Mouse (Mus musculus): ENCODE data around the gene Mdm2. TPM values are rescaled to one million over a fixed set of nuclear protein-coding genes. Genes with fewer than 3 reads are reported as not detected.
"Not testable (repeated sequence)": the region's sequence is repeated elsewhere in the genome, so short reads cannot be mapped to it uniquely, and the experiment has no call there.

Gene Mdm2
- 10 to 100 TPM; 47.3 to 54.7 TPM for polyA plus RNA-seq (2017; shearing (Covaris generic))

- peak; percentile 89 for ATAC-seq
Measured at GRCm38 (mm10) chr10:117710604-117711141, at the start of gene Mdm2. Gene Mdm2, minus strand, starts transcription at chr10:117710758.

DNA sequence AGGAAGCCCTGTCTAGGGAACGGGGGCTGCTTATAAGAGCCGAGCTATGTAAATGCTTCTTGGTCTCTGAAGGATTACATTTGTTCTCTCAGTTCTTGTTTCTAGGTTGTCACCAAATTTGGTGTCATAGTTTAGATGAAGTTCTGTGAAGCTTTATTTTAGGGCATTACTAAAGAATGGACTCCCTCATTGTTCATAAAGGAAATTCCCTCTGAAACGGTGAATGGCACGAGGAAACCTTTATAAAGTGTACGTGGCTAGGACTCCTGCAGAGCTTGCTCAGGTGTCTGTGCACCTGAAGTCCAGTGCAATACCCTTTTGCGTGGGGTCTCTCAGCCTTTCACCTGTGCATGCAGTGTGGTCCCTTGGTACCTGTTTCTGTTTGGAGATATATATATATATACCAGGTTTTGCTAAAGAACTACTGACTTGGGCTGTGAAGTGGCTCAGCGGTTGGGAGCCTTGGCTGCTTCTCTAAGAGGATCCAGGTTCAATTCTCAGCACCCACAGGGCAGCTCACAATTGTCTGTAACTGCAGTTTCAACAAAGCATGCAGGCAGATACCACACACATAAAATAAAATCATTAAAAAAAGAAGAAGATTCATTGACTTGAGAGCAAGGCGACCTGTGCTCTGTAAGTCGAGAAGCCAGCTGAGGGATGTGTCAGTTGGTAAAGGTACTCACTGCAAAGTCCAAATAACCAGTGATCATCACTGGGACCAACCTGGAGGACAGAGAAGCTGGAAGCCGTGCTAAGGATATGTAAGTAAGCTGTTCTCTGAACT is 49.5 kb upstream of the Mdm2 start:
- no peak for ATAC-seq

GRCm38 (mm10) chr10:117758749-117759727 is 48.5 kb upstream of the Mdm2 start:
- ATAC-seq = no peak

- ATAC-seq = not testable (repeated sequence)
Measured at GRCm38 (mm10) chr10:117758344-117758743, 47.8 kb upstream of the Mdm2 start.

DNA sequence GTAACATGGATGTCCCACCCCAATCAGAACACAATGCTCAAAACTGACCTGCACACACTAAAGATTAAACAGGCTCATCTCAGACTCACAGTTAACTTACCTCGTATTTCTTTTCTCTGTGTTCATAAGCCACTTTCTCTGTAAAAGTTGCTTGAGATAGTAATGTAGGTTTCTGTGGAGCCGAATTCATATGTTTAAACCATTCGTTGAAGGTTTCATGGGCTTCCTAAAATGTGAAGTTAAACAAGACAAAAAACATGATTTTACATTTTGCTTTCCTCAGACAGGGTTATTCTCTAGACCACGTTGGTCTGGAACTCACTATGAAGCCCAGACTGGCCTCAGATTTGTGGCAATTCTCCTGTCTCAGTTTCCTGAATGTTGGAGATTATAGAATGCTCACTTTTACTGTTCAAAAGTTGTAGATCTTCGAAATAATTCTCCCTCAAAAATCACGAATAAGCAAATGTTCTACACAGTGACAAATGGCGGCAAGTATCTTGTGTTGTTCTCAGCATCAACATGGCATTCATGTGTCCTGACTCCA is 47.3 kb upstream of the Mdm2 start:
- no peak for ATAC-seq

DNA sequence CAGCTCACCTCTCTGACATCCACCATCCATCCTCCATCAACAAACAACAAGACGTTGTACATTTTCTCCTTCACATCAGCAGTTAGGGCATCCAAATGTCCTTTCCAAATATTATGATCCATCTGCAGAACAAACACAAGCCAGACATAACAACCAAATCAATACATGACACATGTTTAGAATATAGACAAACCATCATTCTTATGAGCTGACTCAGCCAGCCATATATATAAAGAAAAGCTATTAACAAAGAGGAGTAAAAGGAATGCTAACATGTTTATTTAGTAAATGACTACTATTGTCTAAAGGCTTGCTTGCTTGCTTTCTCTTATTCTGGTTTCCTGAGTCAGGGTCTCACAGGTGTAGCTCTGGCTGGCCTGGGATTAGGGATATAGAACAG is 46.7 kb upstream of the Mdm2 start:
- ATAC-seq = no peak

DNA sequence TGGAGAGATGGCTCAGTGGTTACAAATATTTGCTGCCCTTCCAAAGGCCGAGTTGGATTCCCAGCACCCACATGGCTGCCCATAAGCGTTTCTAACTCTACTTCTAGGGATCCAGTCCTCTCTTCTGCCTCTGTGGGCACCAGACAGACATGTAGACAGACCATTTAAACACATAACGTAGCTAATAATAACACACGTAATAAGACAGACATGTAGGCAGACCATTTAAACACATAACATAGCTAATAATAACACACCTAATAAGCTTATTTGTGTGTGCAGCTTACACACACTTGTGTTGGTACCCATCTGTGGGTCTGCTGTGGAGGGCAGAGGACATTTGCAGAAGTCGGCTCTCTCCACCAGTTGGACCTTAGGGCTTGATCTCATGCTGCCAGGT is 46.2 kb upstream of the Mdm2 start:
- no peak for ATAC-seq

DNA sequence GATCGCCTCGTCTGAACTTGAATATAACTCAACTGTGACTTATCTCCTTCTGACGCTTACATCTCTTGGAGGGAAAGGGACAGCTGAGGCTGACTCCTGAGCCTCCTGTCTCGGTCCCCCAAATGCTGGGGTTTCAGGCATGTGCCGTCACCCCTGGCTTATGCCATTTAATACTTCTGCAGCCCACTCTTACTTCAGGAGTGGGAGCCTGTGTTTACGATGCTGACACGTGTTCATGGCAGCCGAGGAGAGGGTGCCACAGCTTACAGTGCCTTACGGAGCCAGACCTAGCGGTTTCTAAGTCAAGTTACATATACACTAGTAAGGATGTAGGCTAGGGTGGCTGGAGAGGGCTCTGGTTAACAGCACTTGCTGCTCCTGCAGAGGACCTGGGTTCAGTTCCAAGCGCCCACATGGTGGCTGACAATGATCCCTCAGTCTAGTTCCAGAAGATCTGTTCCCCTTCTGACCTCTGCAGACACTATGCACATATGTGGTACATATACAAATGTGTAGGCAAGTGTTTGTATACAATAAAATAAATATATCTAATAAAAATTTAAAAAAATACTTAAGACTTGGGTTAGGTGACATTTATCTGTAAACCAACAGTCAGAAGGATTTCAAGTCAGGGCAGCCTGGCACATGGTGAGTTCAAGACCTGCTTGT is 45.4 kb upstream of the Mdm2 start:
- no peak for ATAC-seq

- ATAC-seq = peak; percentile 14
Measured at GRCm38 (mm10) chr10:117755086-117755798, 44.7 kb upstream of the Mdm2 start.

- ATAC-seq = no peak
Measured at GRCm38 (mm10) chr10:117754609-117754940, 44.0 kb upstream of the Mdm2 start.

DNA sequence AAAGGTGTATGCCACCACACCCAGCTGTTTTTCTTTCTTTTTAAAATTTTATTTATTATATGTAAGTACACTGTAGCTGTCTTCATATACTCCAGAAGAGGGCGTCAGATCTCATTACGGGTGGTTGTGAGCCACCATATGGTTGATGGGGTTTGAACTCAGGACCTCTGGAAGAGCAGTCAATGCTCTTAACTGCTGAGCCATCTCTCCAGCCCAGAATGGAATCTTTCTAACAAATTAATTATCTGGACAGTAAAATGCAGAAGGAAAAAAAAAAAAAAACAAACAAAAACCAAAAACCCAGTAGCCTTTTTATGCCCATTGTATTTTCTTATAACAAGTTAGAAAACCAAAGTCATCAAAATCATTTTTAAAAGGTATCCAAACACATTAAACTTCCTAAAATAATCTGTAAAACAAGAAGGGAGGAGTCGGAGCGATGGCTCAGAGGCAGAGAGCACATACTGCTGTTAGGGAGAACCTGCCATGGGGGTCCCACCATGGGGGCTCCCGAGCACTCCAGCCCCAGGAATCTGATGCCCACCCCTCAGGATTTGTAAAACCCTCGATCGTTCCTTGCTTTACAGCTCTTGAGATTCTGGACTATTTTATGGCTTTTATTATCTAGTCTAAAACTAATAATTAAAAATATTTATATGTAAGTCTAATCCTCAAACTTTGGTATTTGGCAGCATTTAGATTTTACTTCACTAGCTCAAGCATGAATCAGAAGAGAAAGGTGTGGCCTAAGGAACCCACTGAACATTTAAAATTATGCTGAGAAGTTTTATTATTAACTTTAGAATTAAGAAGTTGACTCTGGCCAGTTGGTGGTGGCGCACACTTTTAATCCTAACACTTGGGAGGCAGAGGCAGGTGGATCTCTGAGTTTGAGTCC is 43.4 kb upstream of the Mdm2 start:
- no peak for ATAC-seq

DNA sequence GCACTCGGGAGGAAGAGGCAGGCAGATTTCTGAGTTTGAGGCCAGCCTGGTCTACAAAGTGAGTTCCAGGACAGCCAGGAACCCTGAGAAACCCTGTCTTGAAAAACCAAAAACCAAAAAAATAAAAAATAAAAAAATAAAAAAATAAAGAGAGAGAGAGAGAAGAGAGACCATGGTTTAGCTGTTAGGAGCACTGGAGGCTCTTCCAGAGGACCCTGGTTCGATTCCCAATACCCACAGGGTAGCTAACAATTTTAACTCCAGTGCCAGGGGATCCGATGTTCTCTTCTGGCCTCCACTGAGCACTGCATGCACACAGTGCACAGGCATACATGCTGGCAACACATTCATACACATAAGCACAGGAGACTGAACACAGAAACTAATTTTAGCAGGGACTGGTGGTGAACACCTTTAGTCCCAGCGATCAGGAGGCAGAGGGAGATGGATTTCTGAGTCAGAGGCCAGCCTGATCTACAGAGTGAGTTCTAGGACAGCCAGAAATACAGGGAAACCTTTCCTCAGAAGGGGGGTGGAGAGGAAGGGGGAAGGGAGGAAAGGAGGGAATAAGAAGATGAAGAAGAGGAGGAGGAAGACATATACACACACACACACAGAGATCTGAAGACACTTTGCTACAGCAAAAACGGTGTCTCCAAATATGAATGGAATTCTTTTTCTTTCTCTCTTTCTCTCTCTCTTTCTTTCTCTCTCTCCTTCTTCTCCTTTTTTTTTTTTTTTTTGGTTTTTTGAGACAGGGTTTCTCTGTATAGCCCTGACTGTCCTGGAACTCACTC is 42.5 kb upstream of the Mdm2 start:
- ATAC-seq = no peak

- ATAC-seq = no peak
Measured at GRCm38 (mm10) chr10:117752304-117752821, 41.8 kb upstream of the Mdm2 start.

GRCm38 (mm10) chr10:117751744-117752143 is 41.2 kb upstream of the Mdm2 start:
- no peak for ATAC-seq

GRCm38 (mm10) chr10:117751282-117751610 is 40.7 kb upstream of the Mdm2 start:
- ATAC-seq = no peak

DNA sequence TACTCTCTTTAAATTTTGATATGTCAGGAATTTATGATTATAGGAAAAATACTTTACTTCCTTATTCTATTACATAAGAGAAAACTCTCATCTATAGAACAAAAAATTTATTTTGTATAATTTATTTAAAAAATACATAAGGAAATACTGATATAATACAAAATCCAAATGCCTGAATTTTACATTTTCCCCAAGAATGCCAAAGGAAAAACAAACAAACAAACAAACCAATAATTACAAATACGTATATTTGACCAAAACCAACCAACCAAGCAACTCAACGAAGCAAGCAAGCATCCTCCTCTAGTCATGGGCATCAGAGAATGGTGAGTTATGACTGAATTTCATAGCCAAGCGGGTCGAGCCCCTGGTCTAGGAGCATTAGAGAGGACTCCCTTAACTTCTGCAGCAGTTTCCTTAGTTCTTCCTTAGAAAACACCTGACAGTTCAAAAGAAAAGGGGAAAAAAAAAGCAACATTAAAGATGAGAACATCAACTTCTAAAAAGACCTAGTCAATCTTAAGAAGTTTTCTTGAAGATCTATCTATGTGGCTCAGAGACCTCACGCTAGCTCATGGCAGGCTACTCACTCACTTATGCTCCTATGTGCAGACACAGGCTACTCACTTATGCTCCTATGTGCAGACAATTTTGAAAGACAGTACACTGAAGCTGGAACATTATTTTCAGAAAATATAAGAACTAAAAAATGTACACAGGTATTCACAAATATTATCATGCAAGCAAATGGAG is 40.1 kb upstream of the Mdm2 start:
- no peak for ATAC-seq

DNA sequence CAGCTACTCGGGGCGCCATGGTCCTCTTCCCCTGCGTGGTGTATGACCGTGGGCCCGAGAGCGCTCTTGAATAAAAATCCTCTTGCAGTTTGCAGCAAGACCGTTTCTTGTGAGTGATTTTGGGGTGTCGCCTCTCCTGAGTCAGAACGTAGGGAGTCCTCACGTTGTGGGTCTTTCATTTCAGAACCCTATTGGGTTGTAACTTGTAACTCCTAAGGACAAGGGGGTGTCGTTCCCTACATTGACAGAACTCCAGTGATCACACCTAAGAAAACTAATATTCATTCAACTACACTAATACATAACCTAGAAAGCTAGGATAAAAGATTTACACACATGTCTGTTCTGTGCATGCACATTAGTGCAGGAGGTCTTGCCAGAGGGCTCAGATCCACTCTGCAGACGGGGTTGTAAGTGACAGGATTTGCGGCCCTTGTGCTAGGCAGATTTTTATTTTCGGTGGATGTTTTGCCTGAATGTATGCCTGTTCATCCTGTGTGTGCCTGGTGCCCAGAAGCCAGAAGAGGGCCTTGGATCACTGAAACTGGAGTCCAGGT is 39.3 kb upstream of the Mdm2 start:
- ATAC-seq = no peak

DNA sequence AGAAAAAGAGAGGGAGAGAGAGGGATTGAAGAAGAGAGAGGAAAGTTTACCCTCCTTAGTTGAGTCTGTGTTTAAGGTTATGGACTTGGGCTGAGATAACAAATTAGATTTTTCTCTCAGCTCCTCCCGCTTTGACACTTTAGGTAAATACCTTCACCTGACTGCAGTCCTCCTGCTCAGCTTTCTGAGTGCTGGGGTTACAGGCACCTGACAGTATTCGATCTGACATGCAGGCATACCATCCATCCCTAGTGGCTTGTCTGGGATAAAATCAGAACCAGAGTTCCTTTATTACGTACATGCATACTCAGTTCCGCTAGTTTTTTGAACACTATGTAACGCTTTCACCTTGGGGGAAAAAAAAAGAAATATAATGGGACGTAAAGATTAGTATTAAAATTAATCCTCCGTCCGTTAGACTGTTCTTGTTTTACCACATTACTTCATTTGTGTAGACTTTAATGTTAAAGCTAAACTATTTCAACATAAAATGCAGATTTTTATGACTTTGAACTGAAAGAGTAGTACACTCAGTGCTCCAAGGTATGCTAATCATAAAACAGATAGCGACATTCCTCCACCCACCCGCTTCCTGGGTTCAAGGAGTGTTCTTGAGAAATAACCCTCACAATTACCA is 38.6 kb upstream of the Mdm2 start:
- no peak for ATAC-seq

All from CD4-positive, CD25-positive, alpha-beta regulatory T cell, adult 4 months (primary cell).